Comparison of ENCODE assay signal across 8 mouse cellular contexts in the genomic region with DNA sequence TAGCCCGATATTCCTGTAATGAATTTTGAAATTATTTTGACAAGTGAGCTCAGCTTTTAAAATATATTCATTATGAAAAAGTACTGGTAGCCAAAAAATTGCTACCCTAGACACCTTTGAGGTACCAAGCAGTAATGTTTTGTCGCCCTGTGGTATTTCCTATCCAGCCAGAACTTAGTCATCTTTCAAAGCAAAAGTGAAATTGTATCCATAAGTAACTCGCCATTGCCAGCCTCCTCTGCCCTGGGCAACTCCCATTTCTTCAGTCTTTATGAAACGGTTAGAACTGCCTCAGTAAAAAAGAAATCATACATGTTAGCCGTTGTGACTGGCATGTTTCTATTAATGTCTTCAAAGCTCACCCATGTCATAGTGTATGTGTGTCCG. TPM values are rescaled to one million over a fixed set of nuclear protein-coding genes. Genes with fewer than 3 reads are reported as not detected.
DNase-seq lines count a peak whose midpoint lies in the region; ATAC-seq lines count a peak whose summit lies in the region.

No protein-coding gene starts in this region.

- peaks cover 10% of the 10 kb centered on the region for H3K4me1 ChIP-seq in lung, embryonic 16.5 days (replicated peaks; ENCODE audit: control insufficient read depth, insufficient read depth, low read length)
- H3K4me1 ChIP-seq in embryonic facial prominence, embryonic 11.5 days (ENCODE audit: control insufficient read depth, insufficient read depth, low read length) = no peaks in the 10 kb centered on the region
- H3K4me1 ChIP-seq in intestine, embryonic 14.5 days (replicated peaks; ENCODE audit: control insufficient read depth, insufficient read depth, low read length) = no peaks in the 10 kb centered on the region

- WGBS in lung, embryonic 16.5 days = 58% methylated on average over 6 of the region's 6 CpGs
- 71% methylated on average over 6 of the region's 6 CpGs for WGBS in embryonic facial prominence, embryonic 11.5 days
- 64% methylated on average over 6 of the region's 6 CpGs for WGBS in intestine, embryonic 14.5 days

- DNase-seq in lung, postnatal 25 days (ENCODE audit: low spot score) = no peak
- no peak for DNase-seq in embryonic facial prominence, embryonic 11.5 days (ENCODE audit: low spot score)
- DNase-seq in intestine, embryonic 14.5 days (ENCODE audit: low spot score) = no peak
- DNase-seq in naive thymus-derived CD4-positive, alpha-beta T cell, adult 2 months (ENCODE audit: low read depth) = peak; percentile 60
- DNase-seq in thymus, adult 18-20 months = no peak
- no peak for DNase-seq in layer of hippocampus, postnatal 25 days (ENCODE audit: extremely low spot score in 1 of 2, low spot score in 1 of 2)

- H3K27me3 ChIP-seq in lung, embryonic 16.5 days (ENCODE audit: control insufficient read depth, insufficient read depth, low read depth, low read length) = no peaks in the 10 kb centered on the region
- no peaks in the 10 kb centered on the region for H3K27me3 ChIP-seq in embryonic facial prominence, embryonic 11.5 days (ENCODE audit: control insufficient read depth, insufficient read depth, low read length)
- H3K27me3 ChIP-seq in intestine, embryonic 14.5 days (replicated peaks; ENCODE audit: control insufficient read depth, insufficient read depth, low read length) = no peaks in the 10 kb centered on the region

- peak overlapping the region; percentile 98 for H3K4me3 ChIP-seq in lung, embryonic 16.5 days (ENCODE audit: low read length)
- H3K4me3 ChIP-seq in embryonic facial prominence, embryonic 11.5 days (ENCODE audit: low read depth, low read length) = peak overlapping the region; percentile 93
- H3K4me3 ChIP-seq in intestine, embryonic 14.5 days (ENCODE audit: low read depth, low read length) = peak overlapping the region; percentile 87

- no peak overlapping the region for H3K27ac ChIP-seq in lung, embryonic 16.5 days (ENCODE audit: low read length)
- H3K27ac ChIP-seq in embryonic facial prominence, embryonic 11.5 days (replicated peaks; ENCODE audit: low read depth, low read length) = no peak overlapping the region
- no peak overlapping the region for H3K27ac ChIP-seq in intestine, embryonic 14.5 days (ENCODE audit: low read depth)

- peak overlapping the region; percentile 94 for H3K9ac ChIP-seq in lung, embryonic 16.5 days (ENCODE audit: low read length)
- H3K9ac ChIP-seq in embryonic facial prominence, embryonic 11.5 days (replicated peaks; ENCODE audit: low read length) = no peak overlapping the region
- no peak overlapping the region for H3K9ac ChIP-seq in intestine, embryonic 14.5 days (ENCODE audit: low read length)

- H3K9me3 ChIP-seq in lung, embryonic 16.5 days (ENCODE audit: control insufficient read depth, low read length) = peaks cover 4% of the 10 kb centered on the region; the same call in 1 of the 2 replicates
- no peaks in the 10 kb centered on the region for H3K9me3 ChIP-seq in embryonic facial prominence, embryonic 11.5 days (replicated peaks; ENCODE audit: control insufficient read depth, low read length)
- H3K9me3 ChIP-seq in intestine, embryonic 14.5 days (ENCODE audit: control insufficient read depth, low read length) = no peaks in the 10 kb centered on the region

- peak overlapping the region; percentile 69 for H3K4me2 ChIP-seq in lung, embryonic 16.5 days (ENCODE audit: low read depth, low read length)
- peak overlapping the region; percentile 81 for H3K4me2 ChIP-seq in embryonic facial prominence, embryonic 11.5 days (ENCODE audit: low read depth, low read length)
- peak overlapping the region; percentile 57 for H3K4me2 ChIP-seq in intestine, embryonic 14.5 days (ENCODE audit: low read length)

- no peaks in the 10 kb centered on the region; the same call in 1 of the 2 replicates for H3K36me3 ChIP-seq in lung, embryonic 16.5 days (ENCODE audit: control insufficient read depth, insufficient read depth, low read length)
- H3K36me3 ChIP-seq in embryonic facial prominence, embryonic 11.5 days (replicated peaks; ENCODE audit: control insufficient read depth, insufficient read depth, low read depth, low read length) = no peaks in the 10 kb centered on the region
- no peaks in the 10 kb centered on the region for H3K36me3 ChIP-seq in intestine, embryonic 14.5 days (ENCODE audit: control insufficient read depth, insufficient read depth, low read length)

- ATAC-seq in lung, embryonic 16.5 days (ENCODE audit: low read depth) = no peak
- no peak for ATAC-seq in embryonic facial prominence, embryonic 11.5 days (replicated peaks; ENCODE audit: insufficient number of reproducible peaks, low FRiP score, low TSS enrichment, low read depth)
- no peak for ATAC-seq in intestine, embryonic 14.5 days (replicated peaks; ENCODE audit: low FRiP score, low TSS enrichment, low read depth)
- ATAC-seq in cerebellum, adult (ENCODE audit: insufficient number of reproducible peaks, low FRiP score, low TSS enrichment) = no peak

RNA-seq across cellular contexts. Expression of a gene that starts 7.6 kb away (rescaled TPM):
- 1.2 and 1.3 TPM in 2 replicates for polyA plus RNA-seq in lung, embryonic 16.5 days (2015; fragmentation: Nextera tagmentation; extraction: Ambion mirVana)
- polyA plus RNA-seq in embryonic facial prominence, embryonic 11.5 days (2014; fragmentation: Nextera tagmentation; extraction: Ambion mirVana) = 1.7 and 2.0 TPM in 2 replicates
- 0.83 and 1.3 TPM in 2 replicates for polyA plus RNA-seq in intestine, embryonic 14.5 days (2014; fragmentation: Nextera tagmentation; extraction: Ambion mirVana)
- under 1 TPM; 0.44 to 0.70 TPM for total RNA-seq in layer of hippocampus, postnatal 25 days (2021)

RNA-seq across cellular contexts. Expression of a gene that starts 8.1 kb away (rescaled TPM):
- polyA plus RNA-seq in lung, embryonic 16.5 days (2015; fragmentation: Nextera tagmentation; extraction: Ambion mirVana) = 99.3 and 102 TPM in 2 replicates
- polyA plus RNA-seq in embryonic facial prominence, embryonic 11.5 days (2014; fragmentation: Nextera tagmentation; extraction: Ambion mirVana) = 68.5 and 76.5 TPM in 2 replicates
- polyA plus RNA-seq in intestine, embryonic 14.5 days (2014; fragmentation: Nextera tagmentation; extraction: Ambion mirVana) = 101 and 104 TPM in 2 replicates
- 10 to 100 TPM; 56.7 to 68.5 TPM for total RNA-seq in layer of hippocampus, postnatal 25 days (2021)

RNA-seq across cellular contexts. Expression of a gene that starts 17.3 kb away (rescaled TPM):
- 44.6 and 46.2 TPM in 2 replicates for polyA plus RNA-seq in lung, embryonic 16.5 days (2015; fragmentation: Nextera tagmentation; extraction: Ambion mirVana)
- polyA plus RNA-seq in embryonic facial prominence, embryonic 11.5 days (2014; fragmentation: Nextera tagmentation; extraction: Ambion mirVana) = 49.1 and 56.4 TPM in 2 replicates
- polyA plus RNA-seq in intestine, embryonic 14.5 days (2014; fragmentation: Nextera tagmentation; extraction: Ambion mirVana) = 63.2 and 63.4 TPM in 2 replicates
- total RNA-seq in layer of hippocampus, postnatal 25 days (2021) = 10 to 100 TPM; 16.4 to 17.7 TPM
